Mouse (Mus musculus) MEL (cell line): ENCODE measurements at regions not wholly inside any gene's neighbourhood (a gene's known extent, or its start where the extent isn't known, plus 50 kb on each side); places are given as distances from the start of the nearest gene placed in this dataset.

ENCODE experiments used
- CHD2 ChIP-seq: IDR thresholded peaks from 2 replicates; pipeline ENCODE4 v1.6.1; 2011; ENCODE audit warnings: low read length, improper control_type of control experiment
- CTCF ChIP-seq, 3 experiments: IDR thresholded peaks in 2 of 3; conservative IDR thresholded peaks in 1 of 3; 2 replicates each; pipeline ENCODE4 v1.5.1; 2011 to 2012; ENCODE audit warnings: low read length in 3 of 3, low read depth in 2 of 3, mild to moderate bottlenecking in 2 of 3, improper control_type of control experiment in 1 of 3, inconsistent platforms in 1 of 3, mixed read lengths in 1 of 3, moderate library complexity in 1 of 3; ENCODE audit not compliant: control insufficient read depth in 1 of 3, insufficient read depth in 1 of 3, poor library complexity in 1 of 3, severe bottlenecking in 1 of 3
- E2F4 ChIP-seq: IDR thresholded peaks from 2 replicates; pipeline ENCODE4 v1.6.1; 2011; ENCODE audit warnings: low read depth, low read length, improper control_type of control experiment, borderline replicate concordance
- UBTF ChIP-seq: IDR thresholded peaks from 2 replicates; pipeline ENCODE4 v1.6.1; 2012; ENCODE audit warnings: low read depth, mild to moderate bottlenecking, inconsistent platforms, low read length, improper control_type of control experiment, moderate library complexity, borderline replicate concordance; ENCODE audit not compliant: insufficient read depth

- TF ChIP-seq UBTF, result no peak
- TF ChIP-seq CTCF (IDR thresholded peaks at IDR 0.05 in 2 of 3, conservative IDR thresholded peaks at IDR 0.05 in 1 of 3; ENCODE audit: control insufficient read depth in 1 of 3, insufficient read depth in 1 of 3, low read depth in 2 of 3, low read length in 3 of 3, poor library complexity in 1 of 3, severe bottlenecking in 1 of 3), result no peak
- no peak for TF ChIP-seq CHD2
- TF ChIP-seq E2F4, result no peak
Observed at GRCm38 (mm10) chr16:62208191-62208590, 578.4 kb downstream of the Nsun3 start.
